Mouse (Mus musculus): Measurements from ENCODE around the gene Atf2.
"Not testable (repeated sequence)": the region's sequence is repeated elsewhere in the genome, so short reads cannot be mapped to it uniquely, and the experiment has no call there.

Atf2 gene

DNA sequence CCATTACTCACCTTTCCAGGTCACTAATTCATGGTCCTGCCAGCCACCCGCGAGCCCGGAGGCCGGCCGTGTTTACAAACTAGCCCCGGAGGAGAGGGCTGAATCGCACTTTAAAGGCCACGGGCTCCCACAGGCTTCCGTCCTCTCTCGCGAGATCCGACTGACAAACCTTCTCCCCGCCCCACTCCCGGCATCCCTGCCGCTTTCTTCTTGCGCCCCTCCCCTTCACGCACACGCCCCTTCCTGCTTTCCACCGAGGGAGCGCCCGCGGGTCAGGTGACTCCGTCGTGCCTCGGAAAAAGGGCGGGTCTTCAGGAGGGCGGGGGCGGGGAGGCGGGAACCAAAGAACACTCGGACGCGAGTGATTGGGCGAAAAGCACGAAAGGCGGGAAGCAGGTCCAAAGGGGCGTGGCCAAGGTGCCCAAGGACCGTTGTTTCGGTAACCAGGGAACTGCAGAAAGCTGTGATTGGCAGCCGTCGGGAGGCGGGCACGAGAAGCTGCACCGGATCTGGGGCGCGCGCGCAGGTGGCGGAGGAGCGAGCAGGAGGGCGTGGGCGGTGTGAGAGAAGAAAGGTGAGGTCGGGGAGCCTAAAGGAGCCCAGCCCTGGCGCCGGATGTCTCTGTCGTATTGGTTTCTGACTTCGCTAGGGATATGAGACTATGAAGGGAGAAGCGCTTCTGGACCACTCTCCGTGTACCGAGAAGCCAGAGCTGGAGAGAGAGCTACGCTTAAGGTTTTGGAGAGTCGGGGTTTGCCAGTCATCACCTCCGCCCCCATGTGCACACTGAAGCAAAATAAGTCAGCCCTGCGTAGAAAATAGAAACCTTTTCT lies at the start of gene Atf2:
TSS of gene Atf2 (minus strand) at position 176 of the 833 bp plus-strand sequence.
- peak; percentile 99 for DNase-seq (ENCODE audit: low read depth, low spot score)

DNA sequence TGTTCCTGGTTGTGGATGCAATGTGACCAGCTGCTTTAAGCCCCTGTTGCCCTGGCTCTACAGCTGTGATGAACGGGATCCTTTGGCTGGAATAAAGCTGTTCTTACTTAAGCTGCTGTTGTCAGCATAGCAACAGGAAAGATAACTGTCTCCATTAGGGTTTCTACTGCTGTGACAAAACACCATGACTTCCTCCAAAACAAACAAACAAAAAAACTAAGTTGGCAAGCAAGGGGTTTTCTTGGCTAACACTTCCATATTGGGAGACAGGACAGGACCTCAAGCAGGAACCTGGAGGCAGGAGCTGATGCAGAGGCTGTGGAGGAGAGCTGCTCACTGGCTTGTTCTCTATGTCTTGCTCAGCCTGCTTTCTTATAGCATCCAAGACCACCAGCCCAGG lies 48.8 kb upstream of the Atf2 start:
- DNase-seq (ENCODE audit: low read depth, low spot score) = no peak

DNA sequence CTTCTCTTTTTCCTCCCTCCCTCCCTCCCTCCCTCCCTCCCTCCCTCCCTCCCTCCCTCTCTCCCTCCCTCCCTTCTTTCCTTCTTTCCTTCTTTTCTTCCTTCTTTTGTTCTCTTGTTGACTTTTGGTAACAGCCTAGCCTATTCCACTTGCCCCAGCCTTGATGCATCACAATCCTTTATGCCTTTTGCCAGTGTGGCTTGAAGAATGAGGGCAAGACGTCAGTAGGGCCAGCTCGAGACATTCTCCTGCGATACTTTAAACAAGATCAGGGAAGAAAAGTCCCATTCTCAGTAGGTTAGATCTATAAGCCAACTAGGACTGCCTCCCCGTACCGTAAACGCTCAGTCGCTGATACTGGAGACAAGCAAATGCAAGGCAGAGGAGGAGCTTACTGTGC lies 48.0 kb upstream of the Atf2 start:
- DNase-seq (ENCODE audit: low read depth, low spot score) = no peak

DNA sequence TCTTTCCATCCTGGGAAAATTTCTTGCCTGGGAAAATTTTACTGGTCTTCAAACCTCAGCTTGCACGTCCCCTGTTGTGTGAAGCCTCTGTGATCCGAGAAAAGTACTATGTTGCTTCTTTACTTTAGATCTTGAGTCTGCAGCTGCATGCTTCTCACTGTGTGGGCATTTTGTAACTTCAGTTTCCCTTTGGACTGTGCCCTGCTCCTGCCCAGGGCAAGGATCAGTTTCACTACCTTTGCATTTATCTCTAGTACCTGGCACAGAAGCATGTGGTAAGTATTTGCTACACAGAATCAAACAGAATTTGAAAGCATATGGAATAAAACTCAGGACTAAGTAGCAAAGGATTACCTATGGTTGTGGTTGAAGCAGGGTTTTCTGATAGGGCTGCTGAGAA lies 46.5 kb upstream of the Atf2 start:
- DNase-seq (ENCODE audit: low read depth, low spot score) = no peak

DNA sequence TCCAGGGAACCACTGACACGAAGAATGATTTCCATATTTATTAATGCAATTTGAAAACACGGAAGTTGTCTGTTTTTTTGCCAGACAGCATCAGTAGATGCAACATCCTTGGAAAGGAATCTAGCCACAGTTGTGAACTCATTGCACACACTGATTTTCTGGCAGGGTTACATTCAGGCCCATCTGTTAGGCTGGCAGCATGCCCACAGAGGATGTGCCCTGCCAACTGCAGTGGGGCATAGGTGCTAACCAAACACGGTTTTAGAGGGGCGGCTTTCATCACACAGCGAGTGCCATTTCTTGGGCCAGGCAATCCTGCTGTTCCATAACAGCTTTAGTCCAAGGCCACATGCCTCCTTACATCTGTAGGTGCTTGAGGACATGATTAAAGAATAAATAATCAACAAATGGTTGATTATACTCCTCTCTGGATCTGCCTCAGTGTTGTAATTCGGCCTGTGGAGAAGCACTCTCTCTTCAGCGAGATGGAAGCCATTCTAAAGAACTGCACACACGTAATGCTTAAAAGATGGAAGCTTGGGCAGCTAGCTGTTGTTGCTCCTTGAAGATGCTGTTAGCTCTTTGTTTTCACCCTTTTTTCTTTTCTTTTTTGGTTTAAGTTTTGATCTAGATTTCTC lies 40.4 kb upstream of the Atf2 start:
- DNase-seq (ENCODE audit: low read depth, low spot score) = no peak

DNA sequence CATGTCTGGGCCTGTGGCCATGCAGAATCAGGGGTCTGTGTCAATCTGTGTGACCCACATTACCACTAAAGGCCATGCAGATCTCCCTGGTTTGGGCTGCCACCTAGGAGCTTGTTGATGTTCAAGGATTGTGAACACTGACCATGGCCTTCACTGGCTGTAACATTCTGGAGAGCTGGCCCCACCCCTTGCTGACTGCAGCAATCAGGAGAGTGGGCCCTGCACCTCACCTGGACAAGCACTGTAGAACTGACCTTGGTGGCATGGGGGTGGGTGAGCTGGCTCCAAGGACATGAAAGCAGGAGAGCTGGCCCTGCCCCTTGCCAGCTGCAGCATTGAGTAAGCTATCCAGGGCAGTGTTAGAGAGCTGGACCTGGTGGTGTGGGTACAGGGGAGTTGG lies 35.3 kb upstream of the Atf2 start:
- no peak for DNase-seq (ENCODE audit: low read depth, low spot score)

DNA sequence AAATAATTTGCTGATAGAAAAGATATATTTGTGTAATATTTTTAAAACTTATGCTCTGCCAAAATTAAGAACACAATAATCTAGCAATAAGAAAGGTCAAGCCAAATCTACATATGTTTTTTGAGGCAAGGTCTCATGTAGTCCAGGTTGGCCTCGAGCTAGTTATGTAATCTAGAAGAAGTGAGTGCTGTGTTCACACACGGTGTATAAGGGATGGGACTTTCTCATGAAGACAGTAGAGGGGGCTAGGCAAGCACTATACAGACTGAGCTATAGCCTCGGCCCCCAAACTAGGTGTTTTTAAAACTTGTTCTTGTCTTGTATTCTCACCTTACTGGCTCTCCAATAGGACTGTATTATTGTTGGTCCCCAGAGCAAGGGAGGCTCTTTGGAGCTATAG lies 33.1 kb upstream of the Atf2 start:
- DNase-seq (ENCODE audit: low read depth, low spot score) = no peak

DNA sequence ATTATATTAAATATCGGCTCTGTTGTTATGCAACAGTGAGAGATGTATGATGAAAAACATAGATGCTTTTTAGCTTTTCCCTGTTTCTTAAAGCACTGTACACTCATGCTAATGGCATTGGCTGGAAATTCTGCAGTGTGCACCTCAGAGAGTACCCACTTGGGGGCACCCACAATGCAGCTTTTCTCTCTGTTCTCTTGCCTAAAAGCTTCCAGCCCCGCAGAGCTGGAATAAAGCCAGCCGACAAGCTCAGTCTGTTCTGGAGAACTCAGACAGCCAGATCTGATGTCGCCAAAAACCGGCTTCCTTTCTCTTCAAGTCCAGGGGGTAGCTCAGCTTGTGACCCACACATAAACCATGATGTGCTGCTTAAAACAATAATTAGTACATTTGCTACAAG lies 32.6 kb upstream of the Atf2 start:
- no peak for DNase-seq (ENCODE audit: low read depth, low spot score)

DNA sequence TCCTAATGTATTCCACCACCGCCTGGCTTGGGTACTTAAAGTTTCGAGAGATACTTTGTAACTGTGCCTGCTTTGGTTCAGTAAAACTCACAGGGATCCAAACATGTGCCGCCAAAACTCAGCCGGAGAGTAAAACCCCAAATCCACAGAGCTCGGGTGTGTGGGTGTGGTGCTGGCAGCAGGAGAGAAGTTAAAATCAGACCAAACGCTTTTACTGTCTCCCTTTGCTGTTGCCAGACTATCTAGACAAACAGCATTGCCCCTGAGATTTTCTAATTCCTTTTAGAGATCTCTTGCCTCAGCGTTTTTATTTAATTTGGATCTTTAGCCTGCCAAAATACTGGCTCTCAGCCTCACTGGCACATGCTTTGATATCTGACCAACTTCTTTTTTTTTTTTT lies 27.2 kb upstream of the Atf2 start:
- no peak for DNase-seq (ENCODE audit: low read depth, low spot score)

DNA sequence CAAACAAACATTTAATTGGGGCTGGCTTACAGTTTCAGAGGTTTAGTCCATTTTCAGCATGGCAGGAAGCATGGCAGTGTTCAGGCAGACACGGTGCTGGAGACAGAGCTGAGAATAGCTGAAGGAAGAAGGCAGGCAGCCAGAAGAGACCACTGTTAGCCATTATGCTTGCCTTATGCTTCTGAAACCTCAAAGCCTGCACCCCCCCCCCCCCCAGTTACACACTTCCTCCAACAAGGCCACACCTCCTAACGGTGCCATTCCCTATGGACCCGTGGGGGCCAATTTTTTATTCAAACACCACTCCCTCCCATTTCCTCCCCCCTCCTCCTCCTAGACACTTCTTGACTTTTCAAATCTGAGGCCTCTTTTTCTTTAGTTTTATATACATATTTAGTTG lies 19.8 kb upstream of the Atf2 start:
- no peak for DNase-seq (ENCODE audit: low read depth, low spot score)

DNA sequence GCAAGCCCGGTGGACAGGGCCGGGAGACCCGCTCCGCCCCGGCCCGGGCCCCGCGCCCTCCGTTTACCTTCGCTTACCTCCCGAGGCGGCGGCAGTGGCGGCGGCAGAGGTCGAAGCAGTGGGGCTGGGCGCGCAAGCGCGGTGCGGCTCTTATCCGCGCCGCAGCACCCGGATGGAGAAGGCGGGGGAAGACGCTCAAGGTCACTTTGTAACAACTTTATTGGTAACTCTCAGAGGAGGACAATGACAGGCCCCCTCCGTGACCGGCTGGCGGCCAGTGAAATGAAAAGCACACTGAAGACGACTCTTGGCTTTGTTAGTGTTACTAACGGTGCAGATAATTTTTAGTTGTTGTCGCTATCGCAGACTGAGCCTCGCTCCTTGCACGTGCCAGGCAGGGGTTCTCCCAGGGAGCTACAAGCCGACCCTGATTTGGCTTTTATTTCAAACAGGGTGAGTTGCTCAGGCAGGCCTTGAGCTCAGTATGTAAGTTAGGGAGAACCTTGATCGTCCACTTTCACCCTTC lies 18.8 kb upstream of the Atf2 start, which contains the start of gene Atp5g3:
TSS of gene Atp5g3 (minus strand) at position 152 of the 526 bp plus-strand sequence.
- DNase-seq (ENCODE audit: low read depth, low spot score) = peak; percentile 80

DNA sequence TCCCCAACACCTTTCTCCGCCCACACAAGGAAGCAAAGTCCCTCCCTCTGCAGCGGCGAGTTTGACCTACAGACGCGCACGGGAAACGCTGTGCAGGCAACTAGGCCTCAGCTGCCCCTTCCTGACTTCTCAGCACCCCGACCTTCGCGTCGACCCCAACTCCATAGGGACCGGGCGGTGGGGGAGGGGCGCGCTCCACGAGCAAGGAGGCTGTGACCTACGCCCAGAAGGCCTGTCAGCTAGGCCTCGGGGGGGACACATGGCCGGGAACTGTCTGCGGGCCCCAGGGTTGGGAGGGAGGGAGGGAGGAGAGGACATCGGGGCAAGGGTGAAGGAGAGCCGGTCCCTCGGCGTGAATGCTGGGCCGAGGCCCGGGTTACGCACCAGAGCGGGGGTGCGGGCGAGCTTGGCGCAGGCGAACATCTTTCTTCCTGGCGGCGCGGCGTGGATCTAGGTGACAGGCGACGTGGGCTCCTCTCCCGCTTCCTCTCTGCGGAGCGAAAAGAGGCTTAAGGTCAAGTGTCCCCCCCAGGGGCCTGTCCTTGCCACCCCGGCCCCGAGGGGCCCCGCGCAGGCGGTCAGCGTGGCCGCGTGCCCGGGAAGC lies 18.2 kb upstream of the Atf2 start:
- DNase-seq (ENCODE audit: low read depth, low spot score) = no peak

DNA sequence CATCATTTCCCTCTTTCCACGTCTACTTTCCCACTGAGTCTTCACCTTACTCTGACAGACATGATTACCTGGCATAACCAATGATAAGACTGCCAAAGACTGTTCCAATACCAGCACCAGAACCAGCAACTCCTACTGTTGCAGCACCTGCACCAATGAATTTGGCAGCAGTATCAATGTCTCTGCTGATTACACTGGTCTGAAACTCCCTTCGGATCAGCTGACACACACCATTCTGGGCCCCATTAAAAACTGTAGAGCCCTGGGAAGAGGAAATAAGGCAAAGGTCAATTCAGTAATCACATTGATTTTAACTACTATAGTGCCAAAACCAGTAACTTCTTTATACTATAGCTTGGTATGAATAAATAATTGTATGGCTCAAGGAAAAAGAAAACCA lies 16.7 kb upstream of the Atf2 start:
- DNase-seq (ENCODE audit: low read depth, low spot score) = no peak

DNA sequence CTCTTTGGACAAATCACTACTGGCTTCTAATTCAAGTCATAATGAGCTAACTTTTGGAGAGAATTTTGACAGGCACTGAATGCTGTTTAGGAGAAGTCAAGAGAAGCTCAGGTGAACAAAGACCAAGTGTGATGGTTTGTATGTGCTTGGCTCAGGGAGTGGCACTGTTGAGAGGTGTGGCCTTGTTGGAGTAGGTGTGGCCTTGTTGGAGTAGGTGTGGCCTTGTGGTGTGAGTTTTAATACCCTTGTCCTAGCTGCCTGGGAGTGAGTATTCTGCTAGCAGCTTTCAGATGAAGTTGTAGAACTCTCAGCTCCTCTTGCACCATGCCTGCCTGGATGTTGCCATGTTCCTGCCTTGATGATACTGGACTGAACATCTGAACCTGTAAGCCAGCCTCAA lies 12.2 kb upstream of the Atf2 start:
- not testable (repeated sequence) for DNase-seq (ENCODE audit: low read depth, low spot score)

DNA sequence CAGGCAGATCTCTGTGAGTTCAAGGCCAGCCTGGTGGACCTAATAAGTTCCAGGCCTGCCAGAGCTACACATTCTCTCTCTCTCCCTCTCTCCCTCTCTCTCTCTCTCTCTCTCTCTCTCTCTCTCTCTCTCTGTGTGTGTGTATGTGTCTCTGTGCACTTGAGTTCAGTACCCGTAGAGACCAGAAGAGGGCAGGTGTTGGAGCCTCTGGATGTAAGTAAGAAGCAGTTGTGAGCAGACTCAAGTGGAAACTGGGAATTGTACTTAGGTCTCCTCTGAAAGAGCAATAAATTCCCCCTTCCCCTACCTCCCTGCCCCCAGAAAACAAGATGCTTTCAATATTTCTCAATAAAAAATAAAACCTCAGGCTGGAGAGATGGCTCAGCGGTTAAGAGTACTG lies 11.1 kb upstream of the Atf2 start:
- DNase-seq (ENCODE audit: low read depth, low spot score) = no peak

DNA sequence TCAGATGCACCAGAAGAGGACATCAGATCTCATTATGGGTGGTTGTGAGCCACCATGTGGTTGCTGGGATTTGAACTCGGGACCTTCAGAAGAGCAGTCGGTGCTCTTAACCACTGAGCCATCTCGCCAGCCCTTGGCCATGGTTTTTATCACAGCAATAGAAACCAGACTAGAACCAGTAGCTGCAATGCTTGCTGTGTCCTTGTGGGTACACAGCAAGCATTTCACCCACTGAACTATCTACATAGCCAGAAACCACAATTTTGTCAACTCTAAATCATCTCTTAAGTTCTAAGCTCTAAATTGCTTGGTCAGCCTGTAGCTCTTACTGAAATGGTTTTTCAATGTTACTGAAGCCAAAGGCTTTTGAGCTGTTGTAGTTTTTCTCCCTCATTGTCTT lies 9.9 kb upstream of the Atf2 start:
- not testable (repeated sequence) for DNase-seq (ENCODE audit: low read depth, low spot score)

DNA sequence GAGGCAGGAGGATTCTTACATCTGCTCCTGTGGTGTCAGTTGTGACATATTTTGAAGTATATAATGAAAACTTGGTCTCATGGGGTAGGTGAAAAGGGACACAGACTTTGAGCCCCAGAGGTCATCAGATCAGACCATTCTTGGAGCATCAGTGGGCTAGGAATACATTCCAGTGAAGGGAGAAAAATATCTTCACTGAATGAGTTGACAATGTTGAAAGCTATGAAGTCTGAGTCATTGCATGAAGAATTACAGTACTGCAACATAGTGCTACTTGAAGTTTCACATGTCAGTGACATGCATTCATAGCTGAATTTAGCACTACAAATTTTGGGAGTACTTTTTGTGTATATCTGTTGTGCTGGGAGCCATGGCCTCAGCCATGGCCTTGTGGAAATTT lies 8.7 kb upstream of the Atf2 start:
- no peak for DNase-seq (ENCODE audit: low read depth, low spot score)

DNA sequence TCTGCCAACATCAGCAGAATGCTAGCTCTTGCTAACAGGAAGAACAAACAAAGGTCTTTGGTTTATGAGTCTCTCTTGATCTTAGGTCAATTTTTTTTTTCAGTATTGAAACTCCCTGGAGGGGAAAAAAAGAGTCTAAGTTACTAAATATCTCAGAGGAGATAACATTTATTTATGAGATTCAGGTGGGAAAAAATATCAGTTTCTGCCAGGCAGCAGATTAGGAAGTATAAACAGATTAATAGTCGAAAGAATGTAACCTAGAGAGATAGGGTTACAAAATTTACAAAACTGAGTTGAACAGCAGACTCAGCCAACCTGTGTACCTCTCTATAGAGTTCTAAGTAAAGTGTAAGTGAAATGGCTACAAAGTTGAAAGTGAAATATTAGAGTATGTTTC lies 7.9 kb upstream of the Atf2 start:
- DNase-seq (ENCODE audit: low read depth, low spot score) = no peak

DNA sequence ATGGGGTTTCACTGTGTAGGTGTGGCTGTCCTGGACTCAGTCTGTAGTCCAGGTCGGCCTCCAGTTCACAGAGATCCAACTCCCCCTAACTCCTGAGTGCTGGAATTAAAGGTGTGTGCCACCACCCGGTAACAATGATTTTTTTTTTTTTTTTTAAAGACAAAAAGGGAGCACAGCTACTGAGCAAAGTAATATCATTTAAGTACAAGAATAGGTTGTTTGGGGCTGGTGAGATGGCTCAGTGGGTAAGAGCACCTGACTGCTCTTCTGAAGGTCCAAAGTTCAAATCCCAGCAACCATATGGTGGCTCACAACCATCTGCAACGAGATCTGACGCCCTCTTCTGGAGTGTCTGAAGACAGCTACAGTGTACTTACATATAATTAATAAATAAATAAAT lies 4.5 kb upstream of the Atf2 start:
- not testable (repeated sequence) for DNase-seq (ENCODE audit: low read depth, low spot score)

DNA sequence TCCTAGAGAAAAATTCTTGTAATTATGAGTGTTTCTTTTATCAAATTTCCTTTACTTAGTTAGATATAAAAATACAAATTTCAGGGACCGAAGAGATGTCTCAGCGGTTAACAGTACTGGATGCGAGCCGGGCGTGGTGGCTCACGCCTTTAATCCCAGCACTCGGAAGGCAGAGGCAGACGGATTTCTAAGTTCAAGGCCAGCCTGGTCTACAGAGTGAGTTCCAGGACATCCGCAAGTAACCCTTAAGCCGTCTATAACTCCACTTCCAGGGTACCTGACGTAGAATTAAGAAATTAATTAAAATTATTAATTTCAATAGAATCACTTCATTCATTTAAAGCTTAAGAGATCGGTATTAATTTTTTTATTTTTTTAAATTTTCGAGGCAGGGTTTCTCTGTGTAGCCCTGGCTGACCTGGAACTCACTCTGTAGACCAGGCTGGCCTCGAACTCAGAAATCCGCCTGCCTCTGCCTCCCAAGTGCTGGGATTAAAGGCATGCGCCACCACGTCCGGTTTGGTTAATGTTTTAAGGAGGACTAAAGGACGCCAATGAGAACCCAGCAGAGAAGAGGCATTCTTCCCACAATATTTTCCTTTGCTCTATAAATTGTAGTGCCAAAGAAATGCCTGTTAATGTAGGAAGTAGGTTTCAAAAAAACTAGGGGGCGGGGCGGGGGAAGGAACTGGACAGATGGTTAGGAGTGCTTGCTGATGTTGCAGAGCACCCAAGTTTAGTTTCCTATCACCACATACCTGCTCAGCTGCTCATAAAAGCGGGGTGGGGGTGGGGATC lies 1.2 kb upstream of the Atf2 start:
- DNase-seq (ENCODE audit: low read depth, low spot score) = no peak

DNA sequence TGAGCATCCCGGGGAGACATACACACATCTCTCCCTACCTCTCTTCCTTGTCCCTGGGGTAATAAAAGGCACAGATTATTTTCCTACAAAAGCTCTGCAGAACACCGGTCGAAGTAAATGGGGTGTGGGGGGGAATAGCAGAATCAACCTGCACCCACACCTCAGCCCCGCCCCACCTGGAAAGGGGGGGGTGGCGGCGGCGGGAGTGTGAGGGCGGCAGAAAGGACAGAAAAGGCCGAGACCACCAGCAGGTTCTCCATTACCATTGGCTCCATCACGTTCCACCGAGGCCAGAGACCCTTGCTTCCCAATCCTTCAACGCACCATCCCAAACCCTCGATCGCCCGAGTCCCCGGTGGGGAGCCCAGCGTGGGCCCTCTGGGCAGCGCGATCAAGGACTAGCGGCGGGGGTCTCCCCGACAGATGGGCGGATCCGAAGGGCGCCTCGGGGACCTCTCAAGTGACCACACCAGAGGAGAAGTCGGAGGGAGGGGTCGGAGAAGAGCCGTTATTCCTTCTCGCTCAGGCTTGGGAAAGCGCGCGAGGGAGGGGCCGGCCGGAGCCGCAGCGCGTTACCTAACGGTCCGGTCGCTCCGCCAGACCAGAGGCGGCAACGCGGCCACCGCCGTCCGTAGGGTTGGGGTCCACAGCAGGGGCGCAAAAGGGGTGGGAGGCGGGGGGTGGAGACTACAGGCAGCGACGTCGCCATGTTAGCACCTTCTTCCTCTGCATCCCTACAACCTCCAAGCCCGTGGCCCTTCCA lies 557 bp downstream of the Atf2 start:
- no peak for DNase-seq (ENCODE audit: low read depth, low spot score)

Measured in WW6 (cell line).